Comparison of ENCODE assay signal across 13 mouse cellular contexts in genomic region chr4:86942656-86943055, GRCm38 (mm10).
"Had no signal": no experiment of that assay in that cellular context is flagged by ENCODE, and none has a peak within 500 bp of the region (broad histone marks: within the 10 kb centered on the region; RNA-seq: fewer than 3 reads in every experiment).

No protein-coding gene starts in this region.

- H3K9me3 ChIP-seq: intestine, embryonic 15.5 days; limb, embryonic 10.5 days; liver, embryonic 15.5 days; midbrain, embryonic 15.5 days; neural tube, embryonic 12.5 days; stomach, embryonic 15.5 days had no signal

- H3K27ac ChIP-seq: intestine, embryonic 15.5 days; layer of hippocampus, adult 2 months; left cerebral cortex, adult 2 months; limb, embryonic 10.5 days; liver, embryonic 15.5 days; midbrain, embryonic 15.5 days; neural tube, embryonic 12.5 days; stomach, embryonic 15.5 days had no signal

- H3K36me3 ChIP-seq: intestine, embryonic 15.5 days; limb, embryonic 10.5 days; liver, embryonic 15.5 days; midbrain, embryonic 15.5 days; neural tube, embryonic 12.5 days; stomach, embryonic 15.5 days had no signal

- H3K4me3 ChIP-seq: intestine, embryonic 15.5 days; layer of hippocampus, adult 2 months; left cerebral cortex, adult 2 months; limb, embryonic 10.5 days; liver, embryonic 15.5 days; midbrain, embryonic 15.5 days; neural tube, embryonic 12.5 days; stomach, embryonic 15.5 days had no signal

- H3K9ac ChIP-seq: intestine, embryonic 15.5 days; liver, embryonic 15.5 days; midbrain, embryonic 15.5 days; neural tube, embryonic 12.5 days; stomach, embryonic 15.5 days had no signal

- ATAC-seq: intestine, embryonic 15.5 days; lung, postnatal 0 days; midbrain, embryonic 15.5 days had no signal

- H3K4me1 ChIP-seq: intestine, embryonic 15.5 days; liver, embryonic 15.5 days; midbrain, embryonic 15.5 days; neural tube, embryonic 12.5 days; stomach, embryonic 15.5 days had no signal

- H3K27me3 ChIP-seq: intestine, embryonic 15.5 days; liver, embryonic 15.5 days; midbrain, embryonic 15.5 days; neural tube, embryonic 12.5 days; stomach, embryonic 15.5 days had no signal

- DNase-seq: lung, adult 2 months; lung, postnatal 36 days; thymus, postnatal 4 days had no signal

- H3K4me2 ChIP-seq: intestine, embryonic 15.5 days; liver, embryonic 11.5 days; liver, embryonic 15.5 days; midbrain, embryonic 15.5 days; neural tube, embryonic 12.5 days; stomach, embryonic 15.5 days had no signal
